Mouse (Mus musculus) hindbrain, embryonic 11.5 days (tissue): ENCODE results near the gene Trim45. TPM values are rescaled to one million over a fixed set of nuclear protein-coding genes. Genes with fewer than 3 reads are reported as not detected.
A peak's percentile ranks its signal among the peaks of the same experiment; 100 is the strongest.

Experiments
- ATAC-seq: fragments of 200-750 bp; cut with Nextera tagmentation; 2 replicates; pipeline ENCODE4 v1.8.0; 2017; ENCODE audit warnings: mild to moderate bottlenecking, moderate TSS enrichment, moderate library complexity; ENCODE audit not compliant: low FRiP score
- DNase-seq: peaks from one replicate; pipeline ENCODE4 v3.0.0-alpha.2; 2015; ENCODE audit warnings: low spot score
- H3K27ac ChIP-seq: fragments of 300-500 bp; sonication (generic); 2 replicates; pipeline ENCODE4 v1.5.1; 2014; ENCODE audit warnings: mild to moderate bottlenecking, low read depth, low read length
- H3K27me3 ChIP-seq: fragments of 300-500 bp; sonication (generic); 2 replicates; pipeline ENCODE4 v1.6.1; 2014; ENCODE audit warnings: mild to moderate bottlenecking, low read length, moderate library complexity, mixed read lengths; ENCODE audit not compliant: control insufficient read depth, insufficient read depth
- H3K36me3 ChIP-seq: fragments of 300-500 bp; sonication (generic); 2 replicates; pipeline ENCODE4 v1.6.1; 2014; ENCODE audit warnings: mild to moderate bottlenecking, low read length, moderate library complexity, mixed read lengths; ENCODE audit not compliant: control insufficient read depth, insufficient read depth
- H3K4me1 ChIP-seq: fragments of 300-500 bp; sonication (generic); replicated peaks from 2 replicates; pipeline ENCODE4 v1.6.1; 2014; ENCODE audit warnings: low read length, mixed read lengths; ENCODE audit not compliant: control insufficient read depth, insufficient read depth
- H3K4me2 ChIP-seq: fragments of 300-500 bp; sonication (generic); replicated peaks from 2 replicates; pipeline ENCODE4 v1.6.1; 2014; ENCODE audit warnings: mild to moderate bottlenecking, low read depth, low read length
- H3K4me3 ChIP-seq: fragments of 300-500 bp; sonication (generic); 2 replicates; pipeline ENCODE4 v1.5.1; 2014; ENCODE audit warnings: low read depth, low read length
- H3K9ac ChIP-seq: fragments of 300-500 bp; sonication (generic); 2 replicates; pipeline ENCODE4 v1.6.1; 2014; ENCODE audit warnings: low read depth, low read length
- H3K9me3 ChIP-seq: fragments of 300-500 bp; sonication (generic); 2 replicates; pipeline ENCODE4 v1.6.1; 2016; ENCODE audit warnings: low read length; ENCODE audit not compliant: control insufficient read depth
- WGBS: fragments of 180-500 bp; shearing (Covaris S2); extraction: QIAGEN DNeasy Blood & Tissue Kit; methylation state at CpG from one replicate; pipeline ENCODE4 v1.1.7; 2014; 5-methylcytosine and 5-hydroxymethylcytosine counted together
- polyA plus RNA-seq: library from polyadenylated mRNA; unstranded; fragments of >200 nt; fragmentation: Nextera tagmentation; extraction: Ambion mirVana; gene quantifications from 2 replicates; pipeline ENCODE4 v1.2.1, GENCODE M21; 2014

The Trim45 gene
- polyA plus RNA-seq = 3.4 and 3.8 TPM in 2 replicates

DNA sequence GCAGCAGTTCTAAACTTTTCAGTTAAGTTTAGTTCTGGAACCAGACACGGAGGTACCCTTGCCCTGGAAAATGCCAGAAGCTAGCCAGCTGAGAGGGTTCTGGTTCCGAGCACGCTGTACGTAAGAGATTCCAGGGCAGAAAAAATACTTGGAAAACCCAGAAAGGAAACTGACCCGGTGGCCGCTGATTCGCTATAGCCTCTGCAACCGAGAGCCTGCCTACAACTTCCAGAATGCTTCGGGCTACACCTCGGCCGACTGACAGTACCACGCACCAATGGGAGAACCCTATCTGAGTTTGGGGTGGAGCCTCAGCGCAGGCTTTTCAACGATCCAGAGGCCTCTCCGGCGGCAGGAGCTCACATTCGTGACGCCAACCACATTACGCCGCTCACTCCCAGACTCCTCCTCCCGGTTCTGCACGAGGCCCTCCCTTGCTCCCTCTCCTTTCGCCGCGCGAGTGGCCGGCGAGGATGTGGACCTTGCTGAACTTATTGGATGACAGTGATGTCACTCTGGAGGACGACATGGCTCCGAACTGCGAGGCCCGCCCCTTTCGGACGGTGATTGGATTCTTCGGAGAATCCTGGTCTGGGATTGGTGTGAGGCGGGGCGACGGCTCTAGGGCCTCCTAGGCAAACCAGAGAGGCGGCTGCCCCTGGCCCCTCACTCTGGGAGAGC is at the start of gene Trim45:
Gene Trim45, plus strand, starts transcription at position 378 of the 681 bp plus-strand sequence.
- H3K4me2 ChIP-seq = peak within 1 kb of the TSS; percentile 67
- peak within 1 kb of the TSS; percentile 59; the same call in 1 of the 2 replicates for H3K27ac ChIP-seq
- H3K9me3 ChIP-seq = no peaks in the 10 kb centered on the region
- ATAC-seq (peak; percentile 99), DNase-seq (peak; percentile 96)
- H3K4me3 ChIP-seq = peak within 1 kb of the TSS; percentile 42
- H3K9ac ChIP-seq = peak within 1 kb of the TSS; percentile 61
- WGBS = 0% methylated on average over 39 of the region's 39 CpGs
- no peaks in the 10 kb centered on the region for H3K36me3 ChIP-seq
- no peaks in the 10 kb centered on the region for H3K27me3 ChIP-seq
- H3K4me1 ChIP-seq = peaks cover 7% of the 10 kb centered on the region

DNA sequence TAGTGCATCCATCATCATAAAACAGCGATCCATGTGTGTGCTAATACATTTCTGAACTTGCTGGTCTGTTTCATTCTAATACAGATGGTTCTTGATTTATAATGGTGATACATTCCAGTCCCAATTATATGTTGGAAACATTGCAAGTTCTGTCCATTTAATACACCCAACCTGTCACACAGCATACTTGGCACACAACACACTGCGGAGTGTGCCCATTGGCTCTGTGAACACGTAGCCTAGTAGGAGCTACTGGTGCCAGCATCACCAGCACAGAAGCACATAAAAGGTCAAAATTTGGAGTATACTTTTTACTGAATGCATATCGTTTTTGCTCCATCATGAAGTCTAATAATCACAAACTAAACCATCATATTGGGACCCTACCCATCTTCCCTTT is 44.9 kb upstream of the Trim45 start:
- Histone ChIP-seq H3K4me1 (no peaks in the 10 kb centered on the region), H3K9me3 (no peaks in the 10 kb centered on the region), H3K9ac (no peak overlapping the region), H3K36me3 (no peaks in the 10 kb centered on the region), H3K4me2 (no peak overlapping the region), H3K27ac (no peak overlapping the region), H3K27me3 (no peaks in the 10 kb centered on the region), H3K4me3 (no peak overlapping the region)
- ATAC-seq (no peak), DNase-seq (no peak)
- WGBS = 88% methylated on average over 4 of the region's 4 CpGs

DNA sequence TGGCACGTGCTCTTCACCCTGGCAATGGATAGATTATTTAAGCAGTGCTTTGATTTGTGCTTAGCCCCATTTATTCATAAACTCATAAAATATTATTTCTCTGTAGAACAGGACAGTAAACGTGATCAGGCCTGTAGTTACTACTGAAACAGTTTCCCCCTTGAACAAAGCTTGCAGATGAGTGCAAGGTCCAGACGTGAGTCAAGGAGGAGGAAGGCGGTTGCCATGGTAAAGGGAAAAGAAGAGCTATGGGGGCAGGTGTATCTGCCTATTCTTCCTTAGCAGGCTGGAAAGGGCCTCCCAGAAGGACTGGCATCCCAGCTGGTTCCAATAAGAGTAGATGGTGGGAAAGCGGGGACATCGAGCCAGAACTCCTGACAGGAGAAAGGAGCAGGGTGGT is 40.6 kb upstream of the Trim45 start:
- Histone ChIP-seq H3K36me3 (no peaks in the 10 kb centered on the region), H3K9ac (no peak overlapping the region), H3K27me3 (no peaks in the 10 kb centered on the region), H3K4me2 (no peak overlapping the region), H3K9me3 (no peaks in the 10 kb centered on the region), H3K27ac (no peak overlapping the region), H3K4me1 (no peaks in the 10 kb centered on the region), H3K4me3 (no peak overlapping the region)
- 79% methylated on average over 6 of the region's 6 CpGs for WGBS
- ATAC-seq (no peak), DNase-seq (no peak)

DNA sequence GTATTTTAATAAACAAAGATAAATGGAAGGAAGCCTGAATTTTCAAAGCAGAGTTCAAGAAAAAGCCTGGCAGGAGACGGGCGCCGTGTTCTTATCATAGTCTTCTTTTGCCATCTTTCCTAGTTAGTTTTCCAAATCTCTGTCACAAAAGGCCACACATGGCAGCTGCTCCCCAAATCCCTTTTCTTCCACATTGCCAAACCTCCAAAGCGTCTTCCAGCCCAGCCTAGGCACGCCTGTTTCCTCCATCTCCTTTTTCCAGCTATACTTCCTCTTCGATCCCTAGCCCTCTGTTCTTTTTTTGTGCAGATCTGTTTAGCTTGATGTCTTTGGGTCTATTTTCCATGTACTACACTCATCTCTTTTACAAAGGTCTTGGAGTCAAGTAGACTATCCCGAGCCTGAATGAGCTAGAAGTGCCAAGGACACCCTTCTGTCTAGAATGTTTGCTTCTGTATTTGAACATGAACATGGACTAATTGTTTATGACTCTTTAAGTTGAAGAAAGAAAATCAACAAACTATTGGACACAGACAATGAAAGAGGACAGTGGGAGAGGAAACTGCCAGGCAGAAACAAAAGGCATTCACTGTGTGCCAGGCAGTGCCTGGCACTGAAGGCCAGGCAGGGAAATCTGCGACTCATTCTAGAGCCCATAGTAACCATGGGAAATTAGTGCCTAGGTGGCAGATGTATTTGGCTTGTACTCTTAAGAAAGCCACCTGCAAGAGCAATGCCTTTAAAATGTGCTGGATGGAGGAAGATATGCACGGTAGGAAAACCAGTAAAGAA is 40.0 kb upstream of the Trim45 start:
- Histone ChIP-seq H3K27ac (no peak overlapping the region), H3K4me2 (no peak overlapping the region), H3K9ac (no peak overlapping the region), H3K9me3 (no peaks in the 10 kb centered on the region), H3K4me1 (no peaks in the 10 kb centered on the region), H3K4me3 (no peak overlapping the region), H3K27me3 (no peaks in the 10 kb centered on the region), H3K36me3 (no peaks in the 10 kb centered on the region)
- no peak for ATAC-seq
- 88% methylated on average over 9 of the region's 9 CpGs for WGBS
- no peak for DNase-seq

DNA sequence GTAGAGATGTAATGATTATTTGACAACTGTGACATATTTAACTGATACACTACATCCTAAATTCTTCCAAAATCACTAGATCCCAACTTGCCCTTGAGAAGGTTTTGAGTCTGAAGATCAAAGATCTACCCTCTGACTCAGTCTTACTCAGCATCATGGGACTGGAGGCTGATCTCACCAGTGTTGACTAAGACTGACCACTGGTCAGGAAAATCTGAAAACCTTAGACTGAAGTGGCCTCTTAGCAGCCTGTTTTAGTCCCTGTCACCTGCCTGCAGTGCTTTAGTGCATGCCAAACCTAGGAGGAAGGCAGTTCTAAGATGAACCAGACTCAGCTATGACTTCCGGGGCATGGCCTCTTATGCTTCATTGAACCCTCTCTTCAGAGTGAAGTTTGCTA is 32.8 kb upstream of the Trim45 start:
- Histone ChIP-seq H3K27me3 (no peaks in the 10 kb centered on the region), H3K27ac (no peak overlapping the region), H3K4me3 (no peak overlapping the region), H3K4me1 (no peaks in the 10 kb centered on the region), H3K9ac (no peak overlapping the region), H3K4me2 (no peak overlapping the region), H3K36me3 (no peaks in the 10 kb centered on the region), H3K9me3 (no peaks in the 10 kb centered on the region)
- WGBS = 87% methylated on average over 1 of the region's 1 CpGs
- ATAC-seq = no peak
- no peak for DNase-seq

DNA sequence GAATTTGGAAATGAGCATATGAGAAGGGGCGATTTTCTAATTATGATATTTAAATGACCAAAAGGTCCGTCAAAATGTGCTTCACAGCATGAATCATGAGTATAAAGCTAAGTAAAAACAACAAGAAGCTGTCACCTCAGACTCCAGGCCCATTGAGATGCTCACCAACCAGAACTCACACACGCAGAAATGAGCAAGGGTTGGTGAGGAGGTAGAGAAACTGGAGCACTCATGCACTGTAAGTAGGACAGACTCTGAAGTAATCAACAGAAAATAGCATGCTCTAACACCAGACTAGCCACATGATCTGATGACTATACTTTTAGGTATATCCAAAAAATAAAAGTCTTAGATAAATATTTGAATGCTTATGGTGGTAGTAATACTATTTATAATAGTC is 31.6 kb upstream of the Trim45 start:
- Histone ChIP-seq H3K27ac (no peak overlapping the region), H3K9me3 (no peaks in the 10 kb centered on the region), H3K4me3 (no peak overlapping the region), H3K9ac (no peak overlapping the region), H3K4me1 (no peaks in the 10 kb centered on the region), H3K4me2 (no peak overlapping the region), H3K36me3 (no peaks in the 10 kb centered on the region), H3K27me3 (no peaks in the 10 kb centered on the region)
- no peak for DNase-seq
- WGBS = 88% methylated on average over 3 of the region's 3 CpGs
- no peak for ATAC-seq

DNA sequence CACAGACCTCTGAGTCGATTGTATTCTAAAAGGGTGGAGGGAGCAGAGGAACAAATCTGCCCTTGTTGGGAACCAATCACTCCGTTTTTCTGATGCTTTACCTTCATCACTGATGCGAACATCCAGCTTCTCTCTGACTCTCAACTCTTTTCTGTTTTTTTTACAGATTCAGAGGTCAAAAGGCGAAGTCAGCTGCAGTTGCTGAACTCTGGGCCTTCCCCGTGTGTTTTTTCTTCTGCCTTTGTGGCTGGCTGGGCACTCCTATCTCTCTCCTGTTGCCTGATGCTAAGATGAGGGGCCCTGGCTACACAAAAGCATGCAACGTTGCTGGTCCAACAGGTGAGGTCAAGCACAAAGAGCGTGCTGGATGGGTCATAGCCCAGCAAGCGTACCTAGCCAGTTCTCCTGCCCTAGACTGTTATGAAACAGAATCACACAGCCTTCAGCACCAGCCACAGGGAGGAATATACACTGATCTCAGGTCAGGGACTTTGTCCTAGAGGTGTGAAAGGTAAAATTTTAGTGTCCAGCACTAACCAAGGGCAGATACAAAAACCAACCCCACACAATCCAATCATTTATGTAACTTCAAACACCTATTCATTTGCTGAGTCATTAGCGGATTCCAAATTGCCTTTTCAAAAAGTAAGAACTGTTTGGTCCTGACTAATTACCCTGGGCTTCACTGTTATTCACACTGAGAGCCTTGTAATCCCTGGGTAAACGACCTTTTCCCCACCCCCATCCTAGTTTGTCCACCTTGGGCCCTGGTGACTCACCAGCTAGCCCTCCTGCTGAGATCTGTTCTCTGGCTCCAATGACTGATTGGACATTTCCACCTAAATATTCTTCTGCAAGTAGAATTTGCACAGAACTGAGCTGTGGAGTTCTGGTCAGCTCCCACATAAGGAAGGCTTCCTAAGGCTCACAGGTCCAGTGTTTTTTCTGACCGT is 29.3 kb upstream of the Trim45 start:
- WGBS = 60% methylated on average over 11 of the region's 11 CpGs
- ATAC-seq = no peak
- H3K36me3 ChIP-seq = no peaks in the 10 kb centered on the region
- H3K4me2 ChIP-seq = no peak overlapping the region
- H3K27ac ChIP-seq = no peak overlapping the region
- no peak for DNase-seq
- no peak overlapping the region for H3K4me3 ChIP-seq
- no peaks in the 10 kb centered on the region for H3K9me3 ChIP-seq
- no peak overlapping the region for H3K9ac ChIP-seq
- H3K27me3 ChIP-seq = no peaks in the 10 kb centered on the region
- H3K4me1 ChIP-seq = no peaks in the 10 kb centered on the region

DNA sequence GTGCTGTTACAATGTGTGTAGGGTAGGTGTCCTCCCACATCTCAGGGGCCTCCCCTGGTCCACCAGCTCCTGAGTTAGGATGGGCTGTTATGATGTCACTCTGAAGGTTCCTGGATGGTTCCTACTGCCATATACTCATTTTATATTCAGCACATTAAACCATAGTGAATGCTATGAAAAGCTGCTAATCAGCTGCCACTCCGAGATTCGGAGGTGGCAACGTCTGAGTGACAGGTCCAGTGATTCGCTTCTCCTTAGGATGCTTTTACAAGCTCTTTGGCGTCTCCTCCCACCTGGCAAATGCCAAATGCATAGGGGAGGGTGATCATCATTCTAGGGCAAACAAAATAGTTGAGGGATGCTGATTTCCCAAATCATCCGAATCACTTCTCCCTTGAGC is 26.5 kb upstream of the Trim45 start:
- 83% methylated on average over 6 of the region's 6 CpGs for WGBS
- H3K4me2 ChIP-seq = no peak overlapping the region
- H3K9ac ChIP-seq = no peak overlapping the region
- ATAC-seq = no peak
- no peaks in the 10 kb centered on the region for H3K9me3 ChIP-seq
- H3K4me3 ChIP-seq = no peak overlapping the region
- no peaks in the 10 kb centered on the region for H3K27me3 ChIP-seq
- DNase-seq = no peak
- H3K4me1 ChIP-seq = no peaks in the 10 kb centered on the region
- H3K27ac ChIP-seq = no peak overlapping the region
- no peaks in the 10 kb centered on the region for H3K36me3 ChIP-seq
